Mouse (Mus musculus) adrenal gland, adult 8-10 months (tissue): ENCODE results near the gene Atxn2l. TPM values are rescaled to one million over a fixed set of nuclear protein-coding genes. Genes with fewer than 3 reads are reported as not detected.

ENCODE experiments used
- DNase-seq: peaks from one replicate; pipeline ENCODE4 v3.0.0; 2022
- total RNA-seq, 4 experiments: library from RNA; stranded (reverse); gene quantifications; 2 replicates each; pipeline ENCODE4 v1.2.4; 2022

The Atxn2l gene
- total RNA-seq, 4 experiments from 2014 or later, result 83.3 to 141 (median 110) TPM

DNA sequence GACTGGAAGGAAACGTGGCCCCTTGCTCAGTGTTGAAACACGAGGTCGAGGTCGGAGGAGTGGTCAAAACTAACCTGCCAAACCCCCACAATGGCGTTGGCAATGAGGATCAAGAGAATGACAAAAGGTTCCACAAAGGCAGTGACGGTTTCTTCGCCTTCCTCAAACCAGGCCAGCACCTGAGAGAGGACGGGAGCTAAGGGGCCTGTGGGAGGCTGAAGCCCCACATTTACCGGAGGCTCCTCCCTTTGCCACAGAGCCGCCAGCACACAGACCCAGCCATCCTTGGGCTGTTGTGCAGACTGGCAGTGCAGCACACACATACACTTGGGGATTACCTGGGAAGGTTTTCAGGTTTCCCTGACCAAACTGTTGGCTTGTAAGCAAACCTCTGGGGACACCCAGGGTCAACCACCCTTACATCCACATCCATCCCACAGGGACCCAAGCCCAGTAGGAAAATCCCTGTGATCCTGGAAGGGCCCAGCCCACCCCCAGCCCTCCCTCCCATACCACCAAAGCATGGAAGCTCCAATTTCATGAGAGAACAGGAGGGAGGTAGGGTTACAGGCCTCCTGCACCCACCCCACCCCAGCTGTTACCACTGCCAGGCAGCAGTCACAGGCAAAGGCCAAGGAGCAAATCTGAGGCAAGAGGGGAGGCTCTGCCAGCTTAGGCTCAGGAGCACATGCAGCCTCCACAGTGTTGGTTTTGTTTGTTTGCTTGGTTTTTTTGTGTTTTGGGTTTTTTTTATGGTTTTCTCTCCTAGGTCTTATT is 42.4 kb downstream of the Atxn2l start:
- no peak for DNase-seq

DNA sequence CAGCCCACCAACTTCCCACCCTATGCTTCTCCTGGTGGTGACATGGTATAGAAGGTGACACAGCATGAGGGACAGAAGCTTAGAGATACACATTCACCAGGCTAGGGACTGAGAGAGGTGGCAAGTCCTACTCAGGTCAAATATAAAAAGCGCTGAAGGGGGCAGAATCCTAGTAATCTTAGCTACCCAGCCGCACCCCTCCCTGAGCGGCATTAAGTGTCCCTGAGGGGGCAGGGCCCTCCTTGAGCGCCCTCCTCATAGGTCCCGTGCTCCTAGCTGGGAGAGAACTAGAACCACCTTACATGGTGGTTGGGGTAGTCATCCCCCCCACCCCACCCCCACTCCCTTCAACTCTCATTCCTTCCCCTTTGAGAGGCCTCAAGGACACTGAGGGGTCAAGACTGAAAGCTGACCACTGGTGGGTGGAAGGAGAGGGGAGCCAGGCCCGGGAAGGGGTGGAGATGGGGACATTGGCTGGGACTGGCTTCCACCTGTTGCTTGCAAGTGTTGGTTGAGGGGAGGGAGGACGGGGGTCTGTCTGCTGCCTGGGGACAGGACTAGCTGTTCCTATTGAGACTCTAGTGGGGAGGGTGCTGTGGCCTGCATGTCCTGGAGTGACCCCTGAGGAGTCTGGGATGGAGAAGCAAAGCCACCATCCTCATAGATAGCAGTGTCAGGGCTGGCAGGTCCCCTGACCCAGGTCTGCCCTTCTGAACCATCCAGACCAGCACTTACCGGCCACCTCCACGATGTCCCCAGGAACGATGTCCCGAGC is 44.2 kb downstream of the Atxn2l start:
- no peak for DNase-seq

DNA sequence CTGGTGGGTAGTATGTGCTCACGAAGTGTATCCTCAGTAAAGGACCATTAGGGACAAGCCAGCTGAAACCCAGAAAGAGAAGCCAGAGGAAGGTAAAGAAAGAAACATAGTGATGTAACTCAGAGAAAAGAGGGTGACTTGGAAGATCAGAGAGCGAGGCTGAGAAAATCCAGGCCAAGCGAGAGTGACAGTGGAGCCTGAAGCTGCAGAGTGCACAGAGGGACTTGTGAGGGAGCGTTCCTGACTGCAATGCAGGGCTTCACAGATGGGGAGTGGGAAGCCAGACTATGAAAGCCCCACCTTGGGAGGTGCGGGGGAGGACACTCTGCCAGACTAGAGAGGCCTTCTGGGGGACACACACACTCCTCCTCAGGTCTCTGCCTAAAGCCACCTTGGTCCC is 45.0 kb downstream of the Atxn2l start:
- DNase-seq, result no peak

DNA sequence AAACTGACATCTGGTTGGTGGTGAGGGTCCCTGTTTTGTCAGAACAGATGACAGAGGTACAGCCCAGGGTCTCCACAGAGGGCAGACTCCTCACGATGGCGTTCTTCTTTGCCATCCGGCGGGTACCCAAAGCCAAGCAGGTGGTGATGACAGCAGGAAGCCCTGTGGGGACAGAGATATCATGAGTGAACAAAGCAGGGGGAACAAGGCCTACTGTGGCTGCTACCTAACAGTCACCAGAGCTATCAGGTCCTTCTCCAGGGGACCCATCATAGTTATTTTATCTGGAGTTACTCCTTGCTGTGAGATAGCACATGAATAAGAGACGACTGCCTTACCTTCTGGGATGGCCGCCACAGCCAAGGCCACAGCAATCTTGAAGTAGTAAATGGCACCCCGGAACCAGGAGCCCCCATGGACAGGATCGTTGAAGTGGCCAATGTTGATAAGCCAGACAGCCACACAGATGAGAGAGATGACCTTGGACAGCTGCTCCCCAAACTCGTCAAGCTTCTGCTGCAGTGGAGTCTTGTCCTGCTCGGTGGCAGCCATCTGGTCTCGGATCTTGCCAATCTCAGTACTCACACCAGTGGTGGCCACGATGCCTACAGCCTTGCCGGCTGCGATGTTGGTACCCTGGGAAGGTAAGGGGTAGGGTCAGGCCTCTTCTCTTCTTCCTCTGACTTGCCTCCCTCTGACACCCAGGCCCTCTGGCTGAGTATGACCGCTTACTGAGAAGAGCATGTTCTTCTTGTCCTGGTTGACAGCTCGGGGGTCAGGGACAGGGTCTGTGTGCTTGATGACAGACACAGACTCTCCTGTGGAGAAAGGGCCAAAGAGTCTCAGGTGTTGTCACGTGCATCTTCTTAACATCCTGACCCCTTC is 46.6 kb downstream of the Atxn2l start:
- no peak for DNase-seq

DNA sequence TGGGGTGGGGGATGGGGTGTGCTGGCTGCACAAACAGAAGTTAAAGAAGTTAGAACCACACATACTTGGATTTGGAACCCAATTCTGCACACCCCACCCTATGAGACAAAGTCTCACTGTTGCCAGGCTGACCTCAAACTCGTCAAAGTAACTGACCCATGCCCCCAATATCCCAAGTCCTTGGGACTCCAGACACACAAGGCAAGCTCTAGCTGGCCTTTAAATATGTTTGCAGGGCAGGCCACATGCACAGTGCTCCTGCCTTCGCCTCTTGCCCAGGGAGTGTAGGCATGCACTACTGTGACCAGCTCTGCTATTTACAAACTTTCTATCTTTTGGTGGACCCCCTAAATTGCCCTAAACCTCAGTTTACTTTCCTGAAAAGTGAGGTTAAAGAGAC is 48.0 kb downstream of the Atxn2l start:
- no peak for DNase-seq

DNA sequence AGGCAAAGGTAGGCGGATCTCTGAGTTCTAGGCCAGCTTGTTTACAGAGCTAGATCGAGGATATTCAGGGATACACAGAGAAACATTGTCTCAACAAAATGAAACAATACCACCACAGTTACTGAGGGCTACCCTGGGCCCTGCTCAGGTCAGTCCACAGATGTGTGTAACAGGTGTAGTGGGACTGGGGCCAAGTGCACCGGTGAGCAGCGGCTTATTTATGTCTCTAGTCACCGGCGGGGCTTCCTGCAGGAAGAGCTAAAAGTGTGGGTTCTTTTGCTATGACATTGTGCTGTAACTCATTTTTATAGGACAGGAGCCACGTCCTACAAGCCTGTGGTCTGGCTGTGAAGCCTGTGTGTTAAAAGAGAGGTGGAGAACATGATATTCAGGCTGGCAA is 49.4 kb downstream of the Atxn2l start:
- no peak for DNase-seq

DNA sequence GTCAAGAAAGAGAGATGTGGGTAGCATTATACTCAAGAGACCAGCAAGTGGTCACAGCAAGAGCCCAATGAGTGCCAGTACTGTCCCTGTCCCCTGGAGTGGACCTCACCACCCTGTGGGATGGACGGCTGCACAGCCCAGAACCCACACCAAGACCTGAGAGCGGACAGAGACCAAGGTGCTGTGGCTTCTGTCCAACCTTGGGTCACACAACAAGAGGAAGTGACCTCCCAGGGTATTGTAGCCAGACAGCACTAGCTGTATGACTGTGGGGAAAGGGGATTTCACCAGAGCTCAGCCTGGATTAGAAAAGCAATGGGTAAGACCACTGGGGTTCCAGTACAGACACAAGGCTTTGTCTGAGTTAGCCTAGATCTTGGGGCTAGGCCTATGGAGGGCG is 51.0 kb downstream of the Atxn2l start:
- DNase-seq, result no peak

DNA sequence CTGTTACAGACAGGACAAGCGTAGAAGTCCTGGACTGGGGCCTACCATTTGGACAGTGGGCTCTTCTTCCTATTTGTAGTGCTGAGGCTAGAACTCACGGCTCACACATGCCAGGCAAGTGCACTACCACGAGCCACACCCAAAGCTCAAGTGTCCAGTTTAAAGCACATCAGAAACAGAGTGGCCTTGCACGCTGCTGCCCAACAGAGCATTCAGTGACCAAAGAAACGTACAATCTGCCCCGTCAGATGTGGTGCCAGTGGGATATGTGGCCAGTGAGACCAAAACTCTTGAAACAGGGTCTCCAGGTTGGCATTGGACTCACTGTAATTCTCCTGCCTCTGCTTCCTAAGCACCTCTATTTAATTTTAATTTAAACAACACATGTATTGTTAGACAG is 52.6 kb downstream of the Atxn2l start:
- no peak for DNase-seq

DNA sequence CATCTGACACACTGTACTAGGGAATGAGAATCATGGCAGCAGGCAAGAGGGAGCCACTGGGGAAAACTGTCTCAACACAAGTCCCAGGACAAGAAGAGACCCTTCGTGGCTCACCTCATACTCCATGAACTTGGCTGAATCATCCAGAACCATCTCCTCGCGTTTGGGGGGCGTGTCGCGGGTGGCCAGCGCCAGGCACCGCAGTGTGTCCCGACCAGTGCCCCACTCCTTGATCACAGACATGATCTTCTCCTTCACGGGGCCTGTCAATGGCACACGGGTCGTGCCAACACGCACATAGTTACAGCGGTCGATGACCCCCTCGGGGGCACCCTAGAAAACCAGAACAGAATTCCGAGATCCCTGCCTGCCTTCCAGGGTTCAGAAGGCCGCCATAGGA is 53.2 kb downstream of the Atxn2l start:
- no peak for DNase-seq

DNA sequence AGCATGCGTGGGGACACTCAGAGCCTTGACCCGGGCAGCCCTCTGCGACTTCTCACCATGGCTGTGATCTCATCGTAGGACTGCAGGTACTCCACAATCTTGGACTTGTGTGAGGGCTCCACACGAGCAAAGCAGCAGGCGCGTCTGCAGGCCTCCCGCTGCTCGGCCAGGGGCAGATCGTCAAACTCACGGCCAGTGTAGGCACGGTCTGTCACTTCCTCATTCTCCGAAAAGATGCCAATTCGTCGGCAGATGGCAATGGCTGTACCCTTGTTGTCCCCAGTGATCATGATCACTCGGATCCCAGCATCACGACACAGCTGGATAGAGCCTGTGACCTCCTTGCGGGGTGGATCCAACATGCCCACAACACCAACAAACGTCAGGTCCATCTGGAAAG is 54.8 kb downstream of the Atxn2l start:
- no peak for DNase-seq

DNA sequence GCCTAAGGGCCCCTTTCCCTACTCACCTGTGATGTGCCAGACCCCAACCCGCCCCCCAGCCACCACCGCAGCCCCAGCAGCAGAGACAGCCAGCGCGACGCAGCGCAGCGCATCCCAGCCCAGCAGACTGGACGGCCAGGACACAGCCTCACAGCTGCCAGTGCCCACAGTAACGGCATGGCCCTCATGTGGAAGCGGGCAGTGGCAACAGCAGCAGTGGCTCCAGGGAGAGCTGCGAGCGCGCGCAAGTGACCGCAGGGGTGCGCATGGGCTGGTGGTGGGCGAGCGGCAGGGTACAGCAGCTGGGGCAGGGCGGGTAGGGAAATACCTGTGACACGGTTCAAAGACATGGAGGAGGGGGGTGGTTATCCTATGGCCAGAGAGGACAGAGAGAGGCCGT is 57.0 kb downstream of the Atxn2l start:
- DNase-seq, result no peak

DNA sequence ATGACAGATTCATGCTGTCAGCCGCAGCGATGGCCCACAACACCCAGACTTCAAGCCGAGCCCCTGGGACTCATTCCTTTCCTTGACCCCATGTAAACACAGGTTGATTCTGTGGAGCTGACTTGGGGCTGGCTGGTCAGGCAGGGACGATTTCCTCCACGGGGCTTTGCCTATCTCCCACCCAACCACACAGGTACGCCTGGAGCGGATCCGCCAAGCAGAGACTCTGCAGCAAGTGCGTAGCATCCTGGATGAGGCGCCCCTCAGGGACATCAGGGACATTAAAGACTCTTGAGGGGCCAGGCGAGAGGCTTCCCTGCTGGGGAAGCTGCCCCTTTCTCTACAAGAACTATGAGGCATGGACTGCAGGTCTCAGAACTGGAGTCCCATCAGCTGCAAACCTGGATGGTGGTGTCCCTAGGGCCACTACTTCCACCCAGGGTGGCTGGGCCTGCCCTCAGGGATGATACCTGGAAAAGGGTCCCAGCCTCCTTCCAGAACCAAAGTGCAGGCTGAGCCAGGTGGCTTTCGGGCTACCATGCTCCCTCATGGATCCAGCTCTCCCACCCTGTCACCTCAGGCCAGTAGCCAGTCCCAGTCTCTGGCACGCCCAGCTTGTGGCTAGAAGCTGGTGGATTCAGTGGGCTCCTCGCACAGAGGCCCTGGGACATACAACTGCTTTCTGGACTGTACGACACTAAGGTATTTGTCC is 58.0 kb downstream of the Atxn2l start:
- no peak for DNase-seq

DNA sequence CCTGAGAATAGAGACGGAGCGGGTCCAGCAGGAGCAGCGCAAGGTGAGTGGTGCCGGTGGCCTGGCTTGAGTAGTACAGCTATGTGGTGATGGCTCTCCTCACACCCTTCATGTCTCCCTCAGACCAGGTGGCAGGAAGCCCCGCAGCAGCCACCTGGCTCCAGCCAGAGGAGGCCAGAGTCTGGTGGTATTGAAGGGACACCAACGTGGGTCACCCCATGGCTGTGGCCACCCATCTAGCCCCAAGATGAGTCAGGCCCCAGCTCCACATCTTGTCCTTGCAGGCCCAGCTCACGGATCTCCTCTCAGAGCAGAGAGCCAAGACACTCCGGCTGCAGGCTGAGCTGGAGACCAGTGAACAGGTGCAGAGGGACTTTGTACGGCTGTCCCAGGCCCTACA is 58.7 kb downstream of the Atxn2l start:
- DNase-seq, result no peak

DNA sequence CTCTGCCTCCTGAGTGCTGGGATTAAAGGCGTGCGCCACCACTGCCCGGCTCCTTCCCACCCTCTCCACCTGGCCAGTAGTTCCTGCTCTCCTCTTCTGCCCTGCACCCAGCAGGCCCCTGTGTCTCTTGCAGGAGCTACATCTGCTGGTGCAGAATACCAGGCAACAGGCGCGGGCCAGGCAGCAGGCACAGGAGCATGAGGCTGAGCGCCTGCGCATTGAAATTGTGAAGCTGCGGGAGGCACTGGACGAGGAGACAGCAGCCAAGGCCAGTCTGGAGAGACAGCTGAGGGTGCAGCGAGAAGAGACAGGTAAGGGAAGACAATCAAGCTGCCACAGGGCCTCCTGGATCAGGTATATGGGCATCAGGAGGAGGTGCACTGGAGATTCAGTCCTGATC is 59.2 kb downstream of the Atxn2l start:
- no peak for DNase-seq

Other genes starting within 250 kb of the Atxn2l start
- 100 to 1,000 TPM in 2 of 4 experiments, 10 to 100 TPM in 2; 32.4 to 142 (median 75.6) TPM for gene Sbk1, start 230.8 kb downstream of the Atxn2l start, total RNA-seq
- gene Lat, start 133.9 kb downstream of the Atxn2l start, total RNA-seq, result 1 to 10 TPM in 3 of 4 experiments, under 1 TPM in 1; 0.49 to 2.0 (median 1.6) TPM
- gene Spns1, start 126.0 kb downstream of the Atxn2l start, total RNA-seq, result 10 to 100 TPM; 36.9 to 57.2 (median 45.6) TPM
- 10 to 100 TPM in 2 of 4 experiments, 1 to 10 TPM in 2; 6.5 to 10.8 (median 8.8) TPM for gene Nfatc2ip, start 106.7 kb downstream of the Atxn2l start, total RNA-seq
- under 1 TPM; 0.56 to 0.94 (median 0.78) TPM for gene Cd19, start 88.5 kb downstream of the Atxn2l start, total RNA-seq
- gene Rabep2, start 74.7 kb downstream of the Atxn2l start, total RNA-seq, result 100 to 1,000 TPM in 2 of 4 experiments, 10 to 100 TPM in 2; 52.1 to 174 (median 93.2) TPM
- under 1 TPM in 1 of 4 experiments, not detected in 3; 0.08 TPM for gene Atp2a1, start 40.3 kb downstream of the Atxn2l start, total RNA-seq
- gene Sh2b1, start 28.0 kb downstream of the Atxn2l start, total RNA-seq, result 10 to 100 TPM; 54.3 to 78.7 (median 65.2) TPM
- gene Tufm, start 16.1 kb downstream of the Atxn2l start, total RNA-seq, result 100 to 1,000 TPM; 205 to 255 (median 223) TPM
- gene Eif3c, start 63.0 kb upstream of the Atxn2l start, total RNA-seq, result 100 to 1,000 TPM; 206 to 258 (median 232) TPM
- 1 to 10 TPM; 1.4 to 4.3 (median 3.3) TPM for gene Apobr, start 81.5 kb upstream of the Atxn2l start, total RNA-seq
- 10 to 100 TPM; 25.6 to 55.5 (median 39.8) TPM for gene Cln3, start 82.4 kb upstream of the Atxn2l start, total RNA-seq
- gene Il27, start 91.5 kb upstream of the Atxn2l start, total RNA-seq, result not detected
- gene Nupr1, start 127.4 kb upstream of the Atxn2l start, total RNA-seq, result 10 to 100 TPM in 2 of 4 experiments, 1 to 10 TPM in 2; 7.9 to 17.5 (median 10.3) TPM
- 10 to 100 TPM; 30.5 to 44.4 (median 38.2) TPM for gene Sgf29, start 145.9 kb upstream of the Atxn2l start, total RNA-seq
- 10 to 100 TPM; 33.4 to 42.0 (median 40.2) TPM for gene Sult1a1, start 173.0 kb upstream of the Atxn2l start, total RNA-seq
- 100 to 1,000 TPM in 1 of 4 experiments, 10 to 100 TPM in 3; 78.0 to 116 (median 95.6) TPM for gene Bola2, start 192.0 kb upstream of the Atxn2l start, total RNA-seq
- gene Slx1b, start 192.3 kb upstream of the Atxn2l start, total RNA-seq, result 10 to 100 TPM; 14.7 to 21.1 (median 18.2) TPM
- 10 to 100 TPM; 21.0 to 28.2 (median 25.0) TPM for gene Coro1a, start 204.3 kb upstream of the Atxn2l start, total RNA-seq